Mouse (Mus musculus): ENCODE measurements around the gene Fchsd2.

- TF ChIP-seq POLR2A (IDR thresholded peaks at IDR 0.05; ENCODE audit: extremely low read depth, insufficient read depth, low read length): no peak
- no peak for TF ChIP-seq CTCF (IDR thresholded peaks at IDR 0.05; ENCODE audit: low read depth, low read length)
These were observed 14.6 kb downstream of the Fchsd2 start for GRCm38 (mm10) chr7:101107073-101107810.
